Mouse (Mus musculus): ENCODE measurements around the gene Cyp4b1. TPM values are rescaled to one million over a fixed set of nuclear protein-coding genes. Genes with fewer than 3 reads are reported as not detected.
"Not testable (repeated sequence)": the region's sequence is repeated elsewhere in the genome, so short reads cannot be mapped to it uniquely, and the experiment has no call there.

Gene Cyp4b1
- polyA plus RNA-seq, 1 experiment from 2014 or later: 23.1 TPM

- not testable (repeated sequence) for H3K27me3 ChIP-seq; H3K27ac ChIP-seq; H3K4me1 ChIP-seq; H3K9ac ChIP-seq; H3K4me3 ChIP-seq; ATAC-seq (ENCODE audit: borderline replicate concordance, extremely low read depth, low FRiP score, low TSS enrichment); H3K4me2 ChIP-seq; H3K36me3 ChIP-seq; H3K9me3 ChIP-seq
- WGBS: 94% methylated on average over 3 of the region's 3 CpGs
These were observed 22.0 kb downstream of the Cyp4b1 start for GRCm38 (mm10) chr4:115625560-115625959.

DNA sequence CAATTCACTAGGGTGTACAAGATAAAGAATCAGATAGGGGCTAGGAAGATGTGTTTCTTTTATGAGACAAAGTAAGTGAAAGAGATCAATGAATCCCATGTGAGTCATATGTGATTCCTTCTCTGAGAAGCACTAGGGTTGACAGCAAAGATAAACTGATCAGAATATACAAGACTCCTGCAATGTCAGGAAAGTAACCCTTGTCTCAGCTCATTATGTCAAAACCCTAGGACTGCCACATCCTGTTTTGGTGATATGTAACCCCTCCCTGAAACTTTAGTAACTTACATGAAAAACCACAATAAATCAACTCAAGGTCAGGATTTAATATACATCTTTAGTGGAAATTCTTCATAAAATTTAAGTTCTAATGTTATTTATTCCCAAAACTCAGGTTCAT lies 33.5 kb downstream of the Cyp4b1 start:
- ATAC-seq (ENCODE audit: borderline replicate concordance, extremely low read depth, low FRiP score, low TSS enrichment): no peak
- no peak overlapping the region for H3K9ac ChIP-seq
- H3K4me1 ChIP-seq: no peaks in the 10 kb centered on the region
- H3K4me2 ChIP-seq: no peak overlapping the region
- no peak overlapping the region for H3K4me3 ChIP-seq
- no peaks in the 10 kb centered on the region for H3K36me3 ChIP-seq
- H3K27me3 ChIP-seq: no peaks in the 10 kb centered on the region
- H3K9me3 ChIP-seq: no peaks in the 10 kb centered on the region
- H3K27ac ChIP-seq: no peak overlapping the region

- WGBS: 77% methylated on average over 8 of the region's 8 CpGs
- not testable (repeated sequence) for H3K27me3 ChIP-seq; H3K9ac ChIP-seq; H3K4me3 ChIP-seq; H3K27ac ChIP-seq; H3K4me1 ChIP-seq; H3K9me3 ChIP-seq; H3K4me2 ChIP-seq; H3K36me3 ChIP-seq; ATAC-seq (ENCODE audit: borderline replicate concordance, extremely low read depth, low FRiP score, low TSS enrichment)
These were observed 46.9 kb downstream of the Cyp4b1 start, which contains the start of gene Cyp4a32 for GRCm38 (mm10) chr4:115600611-115601010. Gene Cyp4a32, plus strand, starts transcription at chr4:115600969.

DNA sequence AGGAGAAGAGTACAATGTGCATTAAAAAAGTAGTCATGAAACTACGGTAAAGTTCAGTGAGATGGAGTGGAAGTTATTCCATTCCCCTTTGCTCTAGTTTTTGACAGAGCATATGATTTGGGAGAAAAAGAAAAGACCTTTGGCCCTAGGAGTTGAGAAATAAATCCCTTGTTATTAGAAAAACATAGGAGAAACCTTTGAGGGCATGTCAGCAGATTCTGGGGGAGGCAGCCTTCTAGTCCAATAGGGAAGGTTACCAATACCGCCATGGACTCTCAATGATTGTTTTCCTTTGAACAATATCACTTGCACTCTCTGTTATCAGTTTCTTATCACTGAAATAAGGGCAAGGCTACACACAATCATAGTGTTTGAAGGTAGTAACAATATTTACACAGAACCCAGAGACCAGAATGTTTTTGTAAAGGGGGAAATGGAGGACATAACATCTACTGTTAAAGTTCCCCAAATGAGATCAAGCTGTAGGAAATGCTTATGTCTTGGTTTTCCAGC lies 50.6 kb downstream of the Cyp4b1 start:
- 51% methylated on average over 2 of the region's 2 CpGs for WGBS
- Histone ChIP-seq H3K36me3 (no peaks in the 10 kb centered on the region), H3K9ac (no peak overlapping the region), H3K9me3 (no peaks in the 10 kb centered on the region), H3K27me3 (no peaks in the 10 kb centered on the region), H3K4me3 (no peak overlapping the region), H3K4me2 (no peak overlapping the region), H3K4me1 (no peaks in the 10 kb centered on the region), H3K27ac (no peak overlapping the region)
- no peak for ATAC-seq (ENCODE audit: borderline replicate concordance, extremely low read depth, low FRiP score, low TSS enrichment)

GRCm38 (mm10) chr4:115596357-115596756 lies 51.2 kb downstream of the Cyp4b1 start:
- H3K4me2 ChIP-seq: no peak overlapping the region
- ATAC-seq (ENCODE audit: borderline replicate concordance, extremely low read depth, low FRiP score, low TSS enrichment): no peak
- no peaks in the 10 kb centered on the region for H3K36me3 ChIP-seq
- H3K9me3 ChIP-seq: no peaks in the 10 kb centered on the region
- H3K27ac ChIP-seq: no peak overlapping the region
- no peaks in the 10 kb centered on the region for H3K27me3 ChIP-seq
- no peak overlapping the region for H3K9ac ChIP-seq
- 88% methylated on average over 1 of the region's 1 CpGs for WGBS
- no peaks in the 10 kb centered on the region for H3K4me1 ChIP-seq
- H3K4me3 ChIP-seq: no peak overlapping the region

DNA sequence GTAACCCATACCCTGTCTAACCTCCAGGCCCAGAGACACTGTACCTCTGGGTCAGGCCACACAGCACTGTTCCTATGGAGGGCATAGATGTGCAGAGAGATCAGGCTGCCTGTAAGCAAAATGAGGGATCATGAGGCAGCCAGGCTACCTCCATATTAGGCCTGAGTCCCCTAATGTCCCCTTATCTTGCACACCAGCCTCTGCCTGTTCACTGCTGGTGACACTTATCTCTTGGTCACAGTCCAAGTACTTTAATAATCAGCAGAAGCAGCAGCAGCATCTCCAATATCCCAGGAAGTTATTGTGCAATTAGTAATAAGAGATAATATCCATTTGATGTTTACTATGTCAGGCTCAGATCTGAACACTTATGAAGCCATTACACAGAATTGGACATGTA lies 64.5 kb downstream of the Cyp4b1 start:
- Histone ChIP-seq H3K4me1 (no peaks in the 10 kb centered on the region), H3K27ac (no peak overlapping the region), H3K36me3 (no peaks in the 10 kb centered on the region), H3K9ac (no peak overlapping the region), H3K9me3 (no peaks in the 10 kb centered on the region), H3K4me2 (no peak overlapping the region), H3K27me3 (no peaks in the 10 kb centered on the region), H3K4me3 (no peak overlapping the region)
- ATAC-seq (ENCODE audit: borderline replicate concordance, extremely low read depth, low FRiP score, low TSS enrichment): no peak

DNA sequence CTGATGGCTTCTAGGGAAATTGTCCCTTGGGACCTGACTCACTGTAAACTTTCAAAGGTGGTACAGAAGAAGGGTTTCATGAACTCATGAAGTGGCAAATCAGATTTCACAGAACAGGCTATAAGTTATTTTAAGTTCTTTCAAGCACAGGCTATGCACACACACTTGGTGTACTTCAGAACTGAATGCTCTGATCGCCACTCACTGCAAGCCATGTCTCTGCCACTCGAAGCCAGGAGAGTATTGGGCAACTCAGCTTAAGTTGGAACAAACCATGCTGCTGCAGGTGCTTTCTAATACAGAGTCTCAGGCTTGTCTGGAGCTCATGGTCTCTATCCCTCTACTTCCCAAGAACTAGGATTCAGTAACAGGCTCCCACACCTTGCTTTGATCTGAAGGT lies 71.7 kb downstream of the Cyp4b1 start:
- H3K27ac ChIP-seq: no peak overlapping the region
- WGBS: 46% methylated on average over 2 of the region's 2 CpGs
- no peaks in the 10 kb centered on the region for H3K36me3 ChIP-seq
- no peaks in the 10 kb centered on the region for H3K4me1 ChIP-seq
- no peak overlapping the region for H3K9ac ChIP-seq
- H3K4me3 ChIP-seq: no peak overlapping the region
- no peaks in the 10 kb centered on the region for H3K9me3 ChIP-seq
- peak; percentile 62; the same call in 1 of the 2 replicates for ATAC-seq (ENCODE audit: borderline replicate concordance, extremely low read depth, low FRiP score, low TSS enrichment)
- no peak overlapping the region for H3K4me2 ChIP-seq
- H3K27me3 ChIP-seq: no peaks in the 10 kb centered on the region; the same call in 1 of the 2 replicates

- Histone ChIP-seq H3K9ac (no peak overlapping the region), H3K27me3 (no peaks in the 10 kb centered on the region; the same call in 1 of the 2 replicates), H3K4me1 (no peaks in the 10 kb centered on the region), H3K9me3 (no peaks in the 10 kb centered on the region), H3K36me3 (no peaks in the 10 kb centered on the region), H3K27ac (no peak overlapping the region), H3K4me2 (no peak overlapping the region), H3K4me3 (no peak overlapping the region)
- 72% methylated on average over 3 of the region's 3 CpGs for WGBS
- no peak for ATAC-seq (ENCODE audit: borderline replicate concordance, extremely low read depth, low FRiP score, low TSS enrichment)
These were observed 72.3 kb downstream of the Cyp4b1 start for GRCm38 (mm10) chr4:115575255-115575654.

Other genes with a start within 250 kb of the Cyp4b1 start
- gene Cyp4a12b, start 236.1 kb downstream of the Cyp4b1 start, polyA plus RNA-seq (2015; fragmentation: Nextera tagmentation; extraction: Ambion mirVana): not detected in 2 replicates
- not detected in 2 replicates for gene Cyp4a30b, start 195.1 kb downstream of the Cyp4b1 start, polyA plus RNA-seq (2015; fragmentation: Nextera tagmentation; extraction: Ambion mirVana)
- gene Cyp4a14, start 151.6 kb downstream of the Cyp4b1 start, polyA plus RNA-seq (2015; fragmentation: Nextera tagmentation; extraction: Ambion mirVana): not detected in 2 replicates
- not detected in 2 replicates for gene Cyp4a10, start 129.5 kb downstream of the Cyp4b1 start, polyA plus RNA-seq (2015; fragmentation: Nextera tagmentation; extraction: Ambion mirVana)
- gene Cyp4a31, start 84.1 kb downstream of the Cyp4b1 start, polyA plus RNA-seq (2015; fragmentation: Nextera tagmentation; extraction: Ambion mirVana): not detected in 2 replicates
- gene Cyp4a32, start 46.8 kb downstream of the Cyp4b1 start, polyA plus RNA-seq (2015; fragmentation: Nextera tagmentation; extraction: Ambion mirVana): not detected in 2 replicates
- gene Efcab14, start 90.0 kb upstream of the Cyp4b1 start, polyA plus RNA-seq (2015; fragmentation: Nextera tagmentation; extraction: Ambion mirVana): 30.6 and 34.6 TPM in 2 replicates
- 0.20 and 0.32 TPM in 2 replicates for gene Tex38, start 133.3 kb upstream of the Cyp4b1 start, polyA plus RNA-seq (2015; fragmentation: Nextera tagmentation; extraction: Ambion mirVana)
- gene Atpaf1, start 137.1 kb upstream of the Cyp4b1 start, polyA plus RNA-seq (2015; fragmentation: Nextera tagmentation; extraction: Ambion mirVana): 50.7 and 52.0 TPM in 2 replicates
- gene Mob3c, start 180.4 kb upstream of the Cyp4b1 start, polyA plus RNA-seq (2015; fragmentation: Nextera tagmentation; extraction: Ambion mirVana): 11.7 and 13.5 TPM in 2 replicates
- 23.9 and 28.3 TPM in 2 replicates for gene Mknk1, start 191.5 kb upstream of the Cyp4b1 start, polyA plus RNA-seq (2015; fragmentation: Nextera tagmentation; extraction: Ambion mirVana)
- not detected in 2 replicates for gene Kncn, start 236.7 kb upstream of the Cyp4b1 start, polyA plus RNA-seq (2015; fragmentation: Nextera tagmentation; extraction: Ambion mirVana)
- not detected in 2 replicates for gene 6430628N08Rik, start 242.9 kb upstream of the Cyp4b1 start, polyA plus RNA-seq (2015; fragmentation: Nextera tagmentation; extraction: Ambion mirVana)